Mouse (Mus musculus) layer of hippocampus, postnatal 10 days (tissue): Measurements from ENCODE around the gene Dcdc2b. TPM values are rescaled to one million over a fixed set of nuclear protein-coding genes. Genes with fewer than 3 reads are reported as not detected.

Experiments
- DNase-seq, 2 experiments: peaks; one replicate each; pipeline ENCODE4 v3.0.0; 2021; ENCODE audit warnings: low spot score in 2 of 2
- total RNA-seq, 2 experiments: library from RNA; stranded (reverse); gene quantifications; 2 replicates each; pipeline ENCODE4 v1.2.3; 2021

Gene Dcdc2b
- total RNA-seq, 2 experiments from 2014 or later, result 3.1 to 5.3 TPM

- no peak for DNase-seq
Observed at GRCm38 (mm10) chr4:129621283-129621841, 7.3 kb upstream of the Dcdc2b start.

GRCm38 (mm10) chr4:129620419-129621282, 6.6 kb upstream of the Dcdc2b start:
- no peak for DNase-seq

GRCm38 (mm10) chr4:129618786-129619691, 5.0 kb upstream of the Dcdc2b start, which contains the start of gene Iqcc:
TSS of gene Iqcc (minus strand) at chr4:129619099.
- DNase-seq, result peak; percentile 94 to 96

- no peak for DNase-seq
Observed at GRCm38 (mm10) chr4:129618031-129618430, 4.0 kb upstream of the Dcdc2b start.

GRCm38 (mm10) chr4:129617121-129617641, 3.1 kb upstream of the Dcdc2b start:
- DNase-seq, result no peak

GRCm38 (mm10) chr4:129616631-129617030, 2.6 kb upstream of the Dcdc2b start:
- DNase-seq, result no peak

GRCm38 (mm10) chr4:129615801-129616290, 1.8 kb upstream of the Dcdc2b start:
- DNase-seq, result no peak

- DNase-seq, result no peak
Observed at GRCm38 (mm10) chr4:129610472-129610871, 3.6 kb downstream of the Dcdc2b start.

GRCm38 (mm10) chr4:129610026-129610425, 4.0 kb downstream of the Dcdc2b start:
- DNase-seq, result no peak

GRCm38 (mm10) chr4:129609139-129609631, 4.9 kb downstream of the Dcdc2b start:
- no peak for DNase-seq

- DNase-seq, result peak; percentile 82 to 86
Observed at GRCm38 (mm10) chr4:129608426-129609025, 5.5 kb downstream of the Dcdc2b start.

GRCm38 (mm10) chr4:129600233-129601158, 13.6 kb downstream of the Dcdc2b start, which contains the start of the genes Eif3i and Tmem234:
TSS of gene Eif3i (minus strand) at chr4:129600648.
TSS of gene Tmem234 (plus strand) at chr4:129600668.
- peak; percentile 82 to 84 for DNase-seq

GRCm38 (mm10) chr4:129588865-129589264, 25.2 kb downstream of the Dcdc2b start:
- DNase-seq, result no peak

- DNase-seq, result no peak
Observed at GRCm38 (mm10) chr4:129586943-129587342, 27.1 kb downstream of the Dcdc2b start.

- no peak for DNase-seq
Observed at GRCm38 (mm10) chr4:129585773-129586172, 28.3 kb downstream of the Dcdc2b start.

- DNase-seq, result peak; percentile 85 to 89
Observed at GRCm38 (mm10) chr4:129584884-129585608, 29.0 kb downstream of the Dcdc2b start.

GRCm38 (mm10) chr4:129584370-129584769, 29.7 kb downstream of the Dcdc2b start:
- DNase-seq, result no peak

- no peak for DNase-seq
Observed at GRCm38 (mm10) chr4:129582251-129582650, 31.8 kb downstream of the Dcdc2b start.
